Mouse (Mus musculus) left cerebral cortex, adult 11 months (tissue): Measurements from ENCODE around the gene Yaf2.
"Not testable (repeated sequence)": the region's sequence is repeated elsewhere in the genome, so short reads cannot be mapped to it uniquely, and the experiment has no call there.

Experiments used
- DNase-seq: peaks from one replicate; pipeline ENCODE4 v3.0.0; 2022; ENCODE audit warnings: low spot score

Gene Yaf2

GRCm38 (mm10) chr15:93336925-93337761, at the start of gene Yaf2:
Gene Yaf2 (minus strand): TSS chr15:93336935.
- DNase-seq, result peak; percentile 79

GRCm38 (mm10) chr15:93381337-93381736, 44.6 kb upstream of the Yaf2 start:
- DNase-seq, result no peak

- DNase-seq, result no peak
These were observed 42.4 kb upstream of the Yaf2 start for GRCm38 (mm10) chr15:93379177-93379576.

GRCm38 (mm10) chr15:93375696-93376095, 39.0 kb upstream of the Yaf2 start:
- DNase-seq, result no peak

- not testable (repeated sequence) for DNase-seq
These were observed 35.9 kb upstream of the Yaf2 start for GRCm38 (mm10) chr15:93372525-93373119.

GRCm38 (mm10) chr15:93371838-93372237, 35.1 kb upstream of the Yaf2 start:
- no peak for DNase-seq

- no peak for DNase-seq
These were observed 31.8 kb upstream of the Yaf2 start for GRCm38 (mm10) chr15:93368558-93368957.

- no peak for DNase-seq
These were observed 28.8 kb upstream of the Yaf2 start for GRCm38 (mm10) chr15:93365561-93365960.

- no peak for DNase-seq
These were observed 21.8 kb upstream of the Yaf2 start for GRCm38 (mm10) chr15:93358346-93359095.

- DNase-seq, result no peak
These were observed 4.1 kb upstream of the Yaf2 start for GRCm38 (mm10) chr15:93340630-93341379.

GRCm38 (mm10) chr15:93336658-93336924, 144 bp downstream of the Yaf2 start:
- no peak for DNase-seq

GRCm38 (mm10) chr15:93335821-93336657, 696 bp downstream of the Yaf2 start:
- DNase-seq, result no peak

- no peak for DNase-seq
These were observed 5.5 kb downstream of the Yaf2 start for GRCm38 (mm10) chr15:93331256-93331655.

GRCm38 (mm10) chr15:93327235-93327634, 9.5 kb downstream of the Yaf2 start:
- no peak for DNase-seq

GRCm38 (mm10) chr15:93326651-93327050, 10.1 kb downstream of the Yaf2 start:
- DNase-seq, result no peak

- DNase-seq, result no peak
These were observed 11.4 kb downstream of the Yaf2 start for GRCm38 (mm10) chr15:93325360-93325759.

GRCm38 (mm10) chr15:93318781-93319180, 18.0 kb downstream of the Yaf2 start:
- DNase-seq, result no peak

GRCm38 (mm10) chr15:93310304-93310703, 26.4 kb downstream of the Yaf2 start:
- not testable (repeated sequence) for DNase-seq

- no peak for DNase-seq
These were observed 38.5 kb downstream of the Yaf2 start for GRCm38 (mm10) chr15:93298197-93298596.

GRCm38 (mm10) chr15:93294483-93294882, 42.3 kb downstream of the Yaf2 start:
- DNase-seq, result no peak

GRCm38 (mm10) chr15:93288321-93288720, 48.4 kb downstream of the Yaf2 start:
- no peak for DNase-seq
